Mouse (Mus musculus) G1E (cell line): Measurements from ENCODE around the gene Il4ra.

Experiments
- CTCF ChIP-seq: IDR thresholded peaks from 2 replicates; pipeline ENCODE4 v1.5.1; 2012; ENCODE audit warnings: low read depth, low read length, inconsistent platforms, mixed read lengths
- GATA2 ChIP-seq: IDR thresholded peaks from 2 replicates; pipeline ENCODE4 v1.6.1; 2012; ENCODE audit warnings: low read depth, low read length, inconsistent platforms, borderline replicate concordance
- TAL1 ChIP-seq: conservative IDR thresholded peaks from 2 replicates; pipeline ENCODE4 v1.6.1; 2012; ENCODE audit warnings: low read depth, low read length, inconsistent platforms, mixed read lengths

- no peak for TF ChIP-seq CTCF
- TF ChIP-seq GATA2, result no peak
- TF ChIP-seq TAL1, result no peak
Measured at GRCm38 (mm10) chr7:125625829-125626228, 73.9 kb downstream of the Il4ra start.
